Mouse (Mus musculus) bone marrow macrophage, adult 2 months (primary cell): ENCODE results near the gene Gm21788. TPM values are rescaled to one million over a fixed set of nuclear protein-coding genes. Genes with fewer than 3 reads are reported as not detected.
"Not testable (repeated sequence)": the region's sequence is repeated elsewhere in the genome, so short reads cannot be mapped to it uniquely, and the experiment has no call there.

ENCODE experiments used
- H3K27ac ChIP-seq: 2 replicates; pipeline ENCODE4 v1.5.1; 2012; ENCODE audit warnings: low read depth, low read length; ENCODE audit not compliant: insufficient read depth
- H3K4me1 ChIP-seq: 2 replicates; pipeline ENCODE4 v1.6.1; 2012; ENCODE audit warnings: low read length; ENCODE audit not compliant: control insufficient read depth, insufficient read depth
- H3K4me3 ChIP-seq: 2 replicates; pipeline ENCODE4 v1.5.1; 2012; ENCODE audit warnings: mild to moderate bottlenecking, low read length, moderate library complexity; ENCODE audit not compliant: insufficient read depth
- polyA plus RNA-seq: library from polyadenylated mRNA; stranded (reverse); fragments of >200 nt; gene quantifications from 2 replicates; pipeline ENCODE4 v1.2.4, GENCODE M21; 2012; ENCODE audit not compliant: missing spikeins, insufficient read depth, insufficient read length

Gm21788 gene
- polyA plus RNA-seq, result not detected in 2 replicates

- H3K27ac ChIP-seq, H3K4me1 ChIP-seq, H3K4me3 ChIP-seq: not testable (repeated sequence)
Observed at GRCm38 (mm10) chrY:7404710-7405109, at the start of gene Gm21788. Gene Gm21788, plus strand, starts transcription at chrY:7405010.

Other genes starting within 250 kb of the Gm21788 start
- not detected in 2 replicates for gene Gm21244, start 235.7 kb upstream of the Gm21788 start, polyA plus RNA-seq
- not detected in 2 replicates for gene Gm28998, start 151.2 kb upstream of the Gm21788 start, polyA plus RNA-seq
- not detected in 2 replicates for gene Gm20826, start 233.5 kb downstream of the Gm21788 start, polyA plus RNA-seq